Mouse (Mus musculus): ENCODE measurements around the gene Cyp2s1.

Gene Cyp2s1

GRCm38 (mm10) chr7:25780753-25781152 lies 36.0 kb downstream of the Cyp2s1 start:
- no peak for DNase-seq

- DNase-seq: no peak
These were observed 36.7 kb downstream of the Cyp2s1 start for GRCm38 (mm10) chr7:25780021-25780420.

GRCm38 (mm10) chr7:25768229-25768628 lies 48.5 kb downstream of the Cyp2s1 start:
- DNase-seq: no peak

- DNase-seq: no peak
These were observed 50.6 kb downstream of the Cyp2s1 start for GRCm38 (mm10) chr7:25766108-25766507.

GRCm38 (mm10) chr7:25764221-25764620 lies 52.5 kb downstream of the Cyp2s1 start:
- peak; percentile 73 for DNase-seq

GRCm38 (mm10) chr7:25763678-25764077 lies 53.0 kb downstream of the Cyp2s1 start:
- DNase-seq: peak; percentile 78

- peak; percentile 44 for DNase-seq
These were observed 55.4 kb downstream of the Cyp2s1 start for GRCm38 (mm10) chr7:25761354-25761753.

GRCm38 (mm10) chr7:25756011-25756410 lies 60.7 kb downstream of the Cyp2s1 start:
- peak; percentile 97 for DNase-seq

GRCm38 (mm10) chr7:25755468-25755833 lies 61.3 kb downstream of the Cyp2s1 start:
- peak; percentile 74 for DNase-seq

GRCm38 (mm10) chr7:25754738-25755467 lies 61.8 kb downstream of the Cyp2s1 start, which contains the start of gene Hnrnpul1:
TSS of gene Hnrnpul1 (minus strand) at chr7:25754757.
- peak; percentile 99 for DNase-seq

- DNase-seq: no peak
These were observed 62.3 kb downstream of the Cyp2s1 start for GRCm38 (mm10) chr7:25754439-25754737.

- peak; percentile 72 for DNase-seq
These were observed 62.9 kb downstream of the Cyp2s1 start for GRCm38 (mm10) chr7:25753643-25754438.

GRCm38 (mm10) chr7:25753076-25753475 lies 63.6 kb downstream of the Cyp2s1 start:
- no peak for DNase-seq
